Mouse (Mus musculus) cerebellum, adult 2 months (tissue): Measurements from ENCODE around the gene Serpina3b.

Experiments
- CTCF ChIP-seq: fragments of 200-500 bp; IDR thresholded peaks from 2 replicates; pipeline ENCODE4 v1.5.1; 2011; ENCODE audit warnings: low read depth, mild to moderate bottlenecking, control low read depth, low read length, moderate library complexity, borderline replicate concordance; ENCODE audit not compliant: insufficient read depth
- POLR2A ChIP-seq: fragments of 200-500 bp; IDR thresholded peaks from 2 replicates; pipeline ENCODE4 v1.6.1; 2011; ENCODE audit warnings: low read length, control low read depth, borderline replicate concordance; ENCODE audit not compliant: insufficient read depth

GRCm38 (mm10) chr12:104145571-104145970, 17.8 kb downstream of the Serpina3b start:
- TF ChIP-seq POLR2A (no peak), CTCF (no peak)
